Mouse (Mus musculus) ES-CJ7 (cell line): ENCODE measurements around the gene Pigp.
"Not testable (repeated sequence)": the region's sequence is repeated elsewhere in the genome, so short reads cannot be mapped to it uniquely, and the experiment has no call there.

Source experiments
- DNase-seq: peaks from one replicate; pipeline ENCODE4 v3.0.0; 2011; ENCODE audit warnings: low read depth, low spot score

Gene Pigp

GRCm38 (mm10) chr16:94358091-94358490 is 13.6 kb downstream of the Pigp start:
- no peak for DNase-seq

DNA sequence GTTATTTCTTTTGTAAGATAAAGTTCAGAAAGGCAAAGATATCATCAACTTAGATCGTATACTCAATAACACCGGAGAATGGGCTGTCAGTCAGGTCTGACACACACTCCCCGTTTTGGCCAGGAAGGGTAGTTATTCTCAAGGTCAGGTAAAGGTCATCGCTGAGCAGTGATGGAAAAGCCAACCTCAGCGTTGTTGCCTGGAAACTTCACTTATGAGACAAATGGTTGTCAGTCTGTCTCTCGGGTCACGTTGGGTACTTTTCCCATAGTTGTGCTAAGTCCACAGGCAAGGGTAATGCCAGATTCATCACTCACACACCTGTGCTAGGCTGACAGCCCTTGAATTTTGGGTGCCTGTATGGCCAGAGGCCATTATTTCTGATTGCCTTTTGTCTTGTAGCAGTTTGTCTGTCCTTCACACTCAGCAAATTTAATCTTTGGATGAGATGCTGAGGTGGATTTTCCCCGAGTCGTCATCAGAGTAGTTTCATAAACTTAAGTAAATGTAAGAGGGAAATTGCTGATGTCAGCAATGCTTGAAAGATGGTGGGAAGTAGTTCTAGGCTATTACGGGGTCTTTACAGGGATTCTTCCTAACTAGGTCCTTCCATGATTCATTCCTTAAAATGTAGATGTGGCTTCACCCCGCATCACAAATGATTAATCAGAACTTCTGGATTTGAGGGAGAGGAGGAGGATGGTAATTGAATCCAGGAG is 14.7 kb downstream of the Pigp start:
- DNase-seq: no peak

DNA sequence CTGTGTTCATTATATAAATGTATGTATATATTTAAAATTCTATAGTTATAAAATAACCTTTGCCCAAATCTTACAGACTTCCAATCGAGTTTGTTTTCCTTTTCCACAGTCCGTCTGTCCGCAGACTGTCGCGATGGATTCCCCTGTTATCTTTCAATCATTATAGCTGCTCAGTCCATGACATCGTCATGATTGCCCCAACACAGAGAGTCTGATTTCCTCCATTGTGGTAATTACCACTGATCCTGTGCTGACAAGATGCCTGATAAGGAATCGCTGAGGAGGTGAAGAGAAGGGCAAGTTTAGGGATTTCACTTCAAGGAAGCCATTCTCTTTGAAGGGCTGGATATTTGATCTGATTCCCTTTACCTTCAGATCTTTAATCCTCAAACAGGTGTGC is 15.6 kb downstream of the Pigp start:
- DNase-seq: no peak

GRCm38 (mm10) chr16:94354450-94354849 is 17.2 kb downstream of the Pigp start:
- peak; percentile 45 for DNase-seq

DNA sequence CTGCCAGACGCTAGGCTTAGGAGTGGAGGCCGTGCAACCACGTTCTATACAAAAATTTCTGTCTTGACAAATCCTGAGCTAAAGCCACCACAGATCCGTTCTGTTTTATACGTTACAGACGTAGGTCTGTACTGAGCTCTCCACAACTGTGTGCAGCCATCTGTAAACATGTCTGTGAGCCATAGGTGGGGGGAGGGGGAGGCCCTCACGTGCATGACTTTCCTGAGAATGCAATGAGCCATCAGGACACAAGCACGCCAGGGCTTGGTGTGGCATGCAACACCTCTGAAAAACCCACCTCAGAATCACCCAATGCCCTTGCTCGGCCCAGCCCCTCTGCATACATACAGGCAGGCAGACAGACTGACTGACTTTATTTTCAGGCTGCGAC is 21.4 kb downstream of the Pigp start:
- no peak for DNase-seq

DNA sequence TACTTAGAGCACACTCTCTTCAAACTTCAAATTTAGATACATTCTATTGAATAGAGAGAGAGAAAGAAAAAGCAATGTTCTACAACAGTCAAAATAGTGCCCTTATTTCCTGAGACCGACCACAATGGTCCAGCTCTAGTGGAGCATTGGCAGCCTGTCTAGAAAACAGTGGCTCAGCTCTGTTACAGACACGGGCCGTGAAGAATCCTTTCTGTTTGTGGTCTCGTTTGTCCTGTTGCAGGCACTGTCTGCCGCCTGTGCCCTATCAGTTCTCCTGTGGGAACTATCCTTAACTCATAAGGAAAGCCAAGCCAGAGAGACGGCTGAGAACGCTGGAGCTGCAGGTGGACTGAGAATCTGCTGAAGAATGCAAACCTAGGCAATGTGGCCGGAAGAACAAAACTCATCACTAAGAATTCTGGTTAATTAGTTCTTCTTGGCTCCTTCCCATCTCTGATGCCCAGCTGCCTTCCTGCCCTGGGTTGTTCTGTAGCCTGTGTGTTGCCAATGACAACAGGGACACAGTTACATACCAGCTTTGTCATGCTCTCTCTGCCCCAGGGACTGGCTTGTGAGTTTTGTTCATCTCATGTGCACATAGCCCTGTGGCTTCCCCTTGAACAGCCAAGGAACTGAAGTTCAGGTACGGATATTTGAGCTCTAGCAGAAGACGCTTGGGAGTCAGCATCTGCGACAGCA is 21.9 kb downstream of the Pigp start:
- no peak for DNase-seq

DNA sequence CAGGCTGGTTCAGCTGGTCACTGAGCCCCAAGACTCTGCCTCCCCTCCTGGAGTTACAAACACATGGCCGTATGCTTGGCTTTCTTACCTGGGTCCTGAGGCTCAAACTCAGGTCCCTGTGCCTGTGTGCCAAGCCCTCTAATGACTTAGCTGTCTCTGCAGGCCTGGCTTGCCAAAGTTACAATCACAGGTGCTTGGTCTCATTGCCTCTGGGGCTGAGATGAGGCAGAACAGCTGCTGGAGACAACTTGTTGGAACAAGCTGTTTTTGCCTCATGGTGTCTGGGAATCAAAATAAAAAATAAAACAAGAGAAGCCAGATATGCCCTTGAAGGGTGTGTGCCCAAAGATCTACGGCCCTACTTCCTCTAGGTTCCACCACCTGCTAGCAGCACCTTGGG is 22.9 kb downstream of the Pigp start:
- no peak for DNase-seq

DNA sequence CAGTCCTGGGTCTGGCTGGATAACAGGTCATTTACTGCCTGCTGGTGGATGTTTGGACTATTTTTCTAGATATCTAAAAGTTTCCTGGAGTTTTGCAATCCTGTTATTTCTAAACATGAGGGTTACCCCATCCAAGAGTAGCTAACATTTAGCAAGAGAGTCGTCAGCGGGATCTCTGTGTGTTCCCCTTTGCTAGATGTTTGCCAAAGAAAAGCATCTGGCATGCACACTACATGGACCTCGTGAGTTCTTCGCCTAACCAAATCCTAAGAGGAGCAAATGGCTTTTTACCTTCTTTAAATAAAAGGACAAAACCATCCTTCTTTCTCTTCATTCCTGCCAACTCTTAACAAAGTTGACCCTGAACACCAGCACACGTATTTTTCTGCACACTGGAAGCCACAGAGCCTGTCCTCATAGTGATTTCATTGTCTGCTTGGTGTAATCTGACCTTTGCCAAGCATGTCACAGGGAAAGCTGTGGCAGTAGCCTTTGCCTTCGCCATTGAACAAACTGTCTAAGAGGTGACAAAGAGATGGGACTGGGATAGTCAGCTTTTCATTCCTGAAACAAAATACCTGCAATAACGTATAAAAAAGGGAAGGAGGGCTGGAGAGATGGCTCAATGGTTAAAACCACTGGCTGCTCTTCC is 24.4 kb downstream of the Pigp start:
- DNase-seq: no peak

DNA sequence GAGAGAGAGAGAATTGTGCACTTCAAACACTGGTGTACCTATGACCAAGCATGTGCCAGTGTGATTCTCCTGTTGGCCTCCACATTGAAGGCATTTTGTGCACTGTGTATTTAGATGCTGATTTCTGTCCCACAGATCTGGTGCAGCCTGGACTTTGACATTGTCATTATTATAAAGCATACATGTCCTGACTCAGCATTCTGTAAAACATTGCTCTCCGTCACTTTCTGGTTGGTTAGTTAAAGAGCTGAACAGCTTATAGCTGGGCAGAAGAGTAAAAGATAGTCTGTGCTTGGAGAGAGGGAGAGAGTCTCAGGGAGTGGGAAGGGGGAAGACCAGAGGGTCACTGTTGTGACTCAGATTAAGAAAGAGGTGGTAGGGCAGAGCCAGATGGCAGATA is 25.9 kb downstream of the Pigp start:
- no peak for DNase-seq

DNA sequence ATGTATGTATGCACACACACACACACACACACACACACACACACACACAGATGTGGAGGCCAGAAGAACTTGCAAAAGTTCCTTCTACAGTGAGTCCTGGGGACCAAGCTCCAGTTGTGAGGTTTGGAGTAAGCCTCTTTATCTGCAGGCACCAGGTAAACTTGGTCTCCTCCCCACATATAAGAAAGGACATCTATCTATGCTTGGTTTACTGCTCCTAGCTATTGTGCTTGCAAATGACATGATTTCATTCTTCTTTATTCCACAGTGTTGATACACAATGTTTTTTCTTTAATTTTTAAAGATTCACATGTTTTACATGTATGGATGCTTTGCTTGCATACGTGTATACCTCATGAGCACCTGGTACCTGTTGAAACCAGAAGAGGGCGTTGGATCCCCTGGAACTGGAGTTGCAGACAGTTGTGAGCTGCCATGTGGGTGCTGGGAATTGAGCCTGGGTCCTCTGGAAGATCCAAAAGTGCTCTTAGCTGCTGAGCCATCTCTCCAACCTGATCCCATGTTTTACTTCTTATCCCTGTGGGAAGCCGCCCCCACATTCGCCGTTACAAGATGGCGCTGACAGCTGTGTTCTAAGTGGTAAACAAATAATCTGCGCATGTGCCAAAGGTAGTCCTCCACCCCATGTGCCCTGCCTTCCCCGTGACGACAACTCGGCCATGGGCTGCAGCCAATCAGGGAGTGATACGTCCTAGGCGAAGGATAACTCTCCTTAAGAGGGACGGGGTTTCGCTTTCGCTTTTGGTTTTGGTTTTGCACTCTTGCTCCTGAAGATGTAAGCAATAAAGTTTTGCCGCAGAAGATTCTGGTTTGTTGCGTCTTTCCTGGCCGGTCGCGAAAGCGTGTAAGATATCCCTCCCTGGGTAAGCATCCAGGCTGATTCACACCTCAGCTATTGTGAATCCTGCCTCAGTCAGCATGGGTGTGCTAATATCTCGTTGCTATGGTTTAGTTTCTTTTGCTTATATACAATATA is 32.2 kb downstream of the Pigp start:
- not testable (repeated sequence) for DNase-seq

DNA sequence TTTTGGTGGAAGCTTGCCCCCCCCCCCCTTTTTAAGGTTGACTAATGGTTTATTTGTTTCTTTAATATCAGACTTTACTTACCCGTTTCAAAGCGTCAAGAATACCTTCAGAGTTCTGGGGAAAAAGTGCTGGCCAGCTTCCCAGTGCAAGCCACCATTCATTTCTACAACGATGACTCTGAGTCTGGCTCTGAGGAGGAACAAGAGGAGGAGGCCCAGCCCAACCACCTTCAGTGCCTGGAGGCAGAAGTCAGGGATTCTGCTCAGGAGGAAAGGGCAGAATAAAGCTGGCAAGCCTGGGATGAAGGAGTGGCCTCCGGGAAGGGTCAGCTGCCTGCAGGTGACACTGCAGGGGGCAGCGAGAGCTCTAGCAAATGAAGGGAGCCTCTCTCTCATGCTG is 36.0 kb downstream of the Pigp start:
- DNase-seq: no peak

DNA sequence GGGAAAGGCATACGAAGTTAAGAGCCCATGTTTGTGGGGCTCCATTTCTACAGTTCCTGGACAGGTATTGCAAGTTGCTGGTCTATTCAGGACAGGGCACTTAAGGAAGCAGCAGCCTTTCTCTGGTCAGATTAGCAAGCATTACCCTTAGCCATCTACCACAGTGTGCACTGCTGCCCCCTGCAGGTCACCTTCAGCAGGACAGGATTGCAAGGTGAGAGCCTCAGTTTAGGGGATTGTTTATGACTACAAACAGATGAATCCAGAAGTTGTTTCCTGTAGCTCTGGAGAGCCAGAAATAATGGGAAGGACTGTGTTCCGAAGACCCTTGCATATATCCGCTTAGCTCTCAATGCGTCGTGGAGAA is 39.8 kb downstream of the Pigp start:
- DNase-seq: peak; percentile 80

GRCm38 (mm10) chr16:94331233-94331885 is 40.3 kb downstream of the Pigp start:
- DNase-seq: no peak

GRCm38 (mm10) chr16:94330429-94330828 is 41.2 kb downstream of the Pigp start:
- DNase-seq: no peak

GRCm38 (mm10) chr16:94328881-94329867 is 42.5 kb downstream of the Pigp start:
- DNase-seq: no peak

DNA sequence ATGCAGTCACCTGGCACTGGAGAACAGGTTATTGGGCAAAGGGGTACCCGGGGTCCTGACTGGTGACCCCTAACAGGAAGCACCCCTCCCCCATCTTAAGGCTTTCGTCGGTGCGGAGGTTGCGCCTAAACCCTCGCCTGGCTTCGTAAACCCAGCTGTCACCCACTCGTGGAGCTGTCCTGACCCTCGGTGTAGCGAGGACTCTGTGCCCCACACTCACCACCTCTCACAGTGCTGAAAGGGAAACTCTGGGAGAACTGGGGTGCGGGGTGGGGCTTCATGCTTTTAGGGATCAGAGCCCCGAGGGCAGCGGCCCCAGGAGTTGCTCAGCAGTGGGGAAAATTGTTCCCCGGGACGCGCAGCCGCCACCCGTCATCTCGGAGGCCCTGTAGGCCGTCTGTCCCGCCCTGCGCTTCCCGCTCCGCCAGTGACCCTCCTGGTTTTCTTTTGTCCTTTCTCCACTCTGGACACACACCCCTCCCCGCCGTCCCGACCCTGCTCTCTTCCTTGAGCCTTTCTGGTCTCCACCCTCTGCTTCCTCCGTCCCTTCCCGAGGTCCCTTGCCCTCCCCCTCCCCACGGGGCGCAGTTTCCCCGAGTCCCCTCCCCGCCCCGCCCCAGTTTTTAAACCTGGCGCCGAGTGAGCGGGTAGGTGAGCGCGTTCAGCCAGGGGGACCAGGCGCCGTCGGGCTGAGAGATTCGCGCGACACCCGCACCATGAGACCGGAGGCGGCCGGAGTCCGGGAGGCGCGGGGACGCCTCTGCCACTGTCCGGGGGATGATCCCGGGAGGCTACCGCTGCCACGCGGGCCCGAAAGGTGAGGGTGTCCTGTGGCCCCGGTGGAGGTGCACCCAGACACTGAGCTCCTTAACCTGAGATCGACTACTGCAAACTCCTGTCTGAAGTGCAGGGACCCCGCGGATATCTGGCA is 43.6 kb downstream of the Pigp start, which contains the start of gene Ripply3:
Gene Ripply3 (plus strand): TSS at position 640 of the 931 bp plus-strand sequence.
- peak; percentile 63 for DNase-seq

DNA sequence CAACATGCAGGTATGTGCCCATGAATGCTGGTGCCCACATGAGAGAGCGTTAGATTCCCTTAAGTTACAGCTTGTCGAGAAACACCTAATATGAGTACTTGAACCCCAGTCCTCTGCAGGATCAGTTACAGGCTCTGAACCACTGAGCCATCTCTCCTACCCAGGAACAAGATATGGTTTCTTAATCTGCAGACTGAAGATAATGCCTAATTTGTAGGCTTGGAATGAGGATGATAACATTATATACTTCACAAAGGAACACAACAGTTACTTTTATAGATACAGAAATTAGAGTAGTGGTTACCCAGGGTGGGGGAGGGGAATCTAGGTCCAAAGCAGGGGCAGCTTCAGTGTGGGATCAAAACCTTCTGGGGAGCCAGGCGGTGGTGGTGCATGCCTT is 45.6 kb downstream of the Pigp start:
- no peak for DNase-seq

DNA sequence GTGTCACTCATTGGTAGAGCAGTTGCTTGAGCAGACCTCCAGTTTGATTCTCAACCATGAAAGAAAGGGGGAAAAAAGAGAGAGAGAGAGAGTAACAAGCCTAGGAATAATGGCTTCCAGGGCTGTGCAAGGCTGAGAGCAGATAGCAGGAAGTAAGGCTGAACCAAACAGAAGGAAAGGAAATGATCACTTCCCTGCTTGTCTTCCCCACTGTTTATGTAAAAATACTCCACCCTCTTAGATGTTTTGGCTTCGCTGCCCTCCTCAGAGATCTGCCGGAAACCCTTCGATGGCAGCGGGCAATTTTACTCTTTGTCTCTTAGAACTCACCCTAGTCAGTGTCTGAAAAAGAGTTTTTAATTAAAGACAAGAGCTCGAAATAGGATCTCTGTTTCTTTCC is 48.0 kb downstream of the Pigp start:
- peak; percentile 32 for DNase-seq

DNA sequence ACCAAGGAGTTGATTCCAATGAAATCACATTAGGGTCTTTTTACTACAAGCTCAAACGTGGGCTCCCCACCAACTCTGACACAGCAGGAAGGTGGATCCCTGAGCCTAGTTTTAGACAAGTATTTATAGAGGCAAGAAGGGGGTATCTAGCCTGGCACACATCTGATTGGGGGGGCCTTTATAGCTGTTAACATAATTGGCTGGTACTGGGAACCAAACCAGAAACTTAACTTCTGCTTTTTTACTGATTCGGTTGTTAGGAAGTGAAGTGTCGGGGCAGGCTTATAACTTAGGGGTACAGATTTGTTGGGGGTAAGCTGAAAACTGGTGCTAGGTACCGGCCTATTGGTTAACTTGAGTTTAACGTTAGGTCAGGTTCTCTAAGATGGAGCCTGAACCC is 51.4 kb downstream of the Pigp start:
- DNase-seq: no peak
